Mouse (Mus musculus) c-Kit-positive CD71-negative TER-119-negative erythroid progenitor cells, embryonic 14.5 days (primary cell): ENCODE data around the gene Hs6st1.

ENCODE experiments used
- DNase-seq: peaks from one replicate; pipeline ENCODE4 v3.0.0-alpha.2; 2013; ENCODE audit warnings: low read depth

Gene Hs6st1

DNA sequence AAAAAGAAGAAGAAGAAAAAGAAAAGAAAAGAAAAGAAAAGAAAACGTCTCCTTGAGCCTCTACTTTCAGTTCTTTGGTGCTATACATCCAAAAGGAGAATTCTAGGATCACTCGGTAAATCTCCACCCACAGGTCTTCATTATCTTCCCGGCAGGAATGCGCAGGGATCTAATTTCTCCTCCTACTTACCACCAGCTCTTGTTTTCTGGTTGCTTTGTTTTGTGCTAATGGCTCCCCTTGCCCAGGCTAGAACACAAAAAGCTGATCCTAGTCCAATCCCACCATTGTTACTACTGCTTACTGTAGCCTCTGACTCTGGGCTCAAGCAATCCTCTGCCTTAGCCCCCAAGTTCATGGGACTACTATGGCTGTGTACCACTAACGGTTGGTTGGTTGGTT, 16.9 kb downstream of the Hs6st1 start:
- DNase-seq, result no peak

DNA sequence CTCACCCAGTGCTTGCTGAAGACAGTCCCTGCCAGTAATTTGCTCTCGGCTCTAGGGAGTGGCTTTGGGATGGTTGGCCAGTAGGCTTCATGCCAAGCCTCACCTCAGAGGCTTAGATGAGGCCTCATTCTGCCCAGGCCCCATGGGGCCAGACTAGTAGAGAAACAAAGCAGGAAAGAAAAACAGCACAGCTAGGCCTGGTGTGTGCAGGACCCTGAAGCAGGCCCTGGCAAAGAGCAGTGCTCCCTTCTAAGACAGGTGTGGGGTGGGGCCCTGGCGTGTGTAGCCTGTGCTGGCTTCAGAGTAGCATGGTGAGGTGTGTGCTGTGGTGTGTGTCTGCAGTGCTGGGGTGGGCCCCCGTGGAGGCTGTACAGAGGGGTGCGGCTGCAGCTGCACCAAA, 20.2 kb downstream of the Hs6st1 start:
- DNase-seq, result no peak

DNA sequence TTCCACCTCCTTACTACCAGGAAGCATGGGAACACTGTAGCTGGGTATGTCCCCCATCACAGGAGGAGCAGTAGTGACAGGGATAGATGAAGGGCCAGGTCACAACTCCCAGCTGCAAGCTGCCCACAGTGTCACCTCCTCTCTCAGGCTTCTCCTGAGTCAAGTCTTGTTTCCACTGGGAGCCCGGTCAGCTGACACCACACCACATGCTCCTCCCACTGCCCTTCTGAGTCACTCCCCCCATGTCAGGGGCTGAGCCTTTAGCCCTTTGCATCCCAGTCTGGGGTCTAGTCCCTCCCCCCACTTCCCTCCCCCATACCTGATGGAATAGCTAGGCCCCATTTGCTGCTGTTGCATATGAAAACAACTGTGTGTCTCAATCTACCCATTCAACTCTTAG, 21.3 kb downstream of the Hs6st1 start:
- DNase-seq, result no peak

DNA sequence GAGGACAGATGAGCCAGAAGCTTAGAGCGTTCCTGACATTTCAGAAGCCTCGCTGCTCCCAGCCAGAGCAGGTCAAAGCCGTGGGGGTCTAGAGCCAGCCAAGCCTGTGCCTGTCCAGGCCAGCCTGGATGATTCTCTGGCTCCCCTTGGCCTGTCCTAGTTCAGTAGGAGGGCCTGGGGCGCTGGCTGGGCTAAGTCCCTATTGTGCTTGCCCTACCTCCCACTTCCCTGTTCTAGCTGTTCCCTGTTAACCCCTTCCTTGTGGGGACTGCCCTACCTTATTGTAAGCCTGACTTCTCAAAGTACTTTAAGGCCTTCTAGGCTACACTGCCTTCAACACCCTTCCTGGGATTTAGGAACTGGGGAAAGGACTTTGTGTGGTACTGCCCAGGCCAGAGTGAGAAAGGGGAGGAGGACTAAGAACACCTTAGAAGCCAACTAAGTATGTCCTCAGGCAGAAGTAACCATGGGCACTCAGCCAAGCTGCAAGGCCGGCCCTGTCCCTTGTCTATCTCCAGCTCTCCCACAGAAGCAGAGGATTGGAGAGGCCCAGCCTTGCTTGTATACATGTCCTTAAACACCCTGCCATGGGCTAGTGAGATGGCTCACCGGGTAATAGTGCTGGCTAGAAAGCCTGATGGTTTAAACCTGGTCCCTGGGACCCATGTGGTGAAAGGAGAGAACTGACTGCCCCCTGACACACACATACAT, 22.0 kb downstream of the Hs6st1 start:
- no peak for DNase-seq

DNA sequence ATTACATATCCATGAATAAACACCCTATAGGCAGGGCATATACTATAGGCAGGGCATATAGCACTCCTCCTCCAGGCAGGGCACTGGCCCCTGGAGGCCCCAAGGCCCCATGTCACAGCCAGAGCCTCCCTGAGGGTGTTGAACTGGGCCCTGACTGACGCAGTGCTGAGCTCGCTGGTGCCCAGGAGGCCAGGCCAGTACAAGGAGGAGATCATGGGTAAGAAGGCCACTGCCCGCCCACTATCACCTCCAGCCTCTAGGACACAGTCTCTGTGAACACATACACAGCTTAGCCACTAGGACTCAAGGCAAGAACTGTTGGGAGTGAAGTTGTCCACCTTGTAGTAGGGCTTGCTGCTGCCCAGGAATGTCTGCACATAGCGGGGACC, 22.5 kb downstream of the Hs6st1 start:
- no peak for DNase-seq

DNA sequence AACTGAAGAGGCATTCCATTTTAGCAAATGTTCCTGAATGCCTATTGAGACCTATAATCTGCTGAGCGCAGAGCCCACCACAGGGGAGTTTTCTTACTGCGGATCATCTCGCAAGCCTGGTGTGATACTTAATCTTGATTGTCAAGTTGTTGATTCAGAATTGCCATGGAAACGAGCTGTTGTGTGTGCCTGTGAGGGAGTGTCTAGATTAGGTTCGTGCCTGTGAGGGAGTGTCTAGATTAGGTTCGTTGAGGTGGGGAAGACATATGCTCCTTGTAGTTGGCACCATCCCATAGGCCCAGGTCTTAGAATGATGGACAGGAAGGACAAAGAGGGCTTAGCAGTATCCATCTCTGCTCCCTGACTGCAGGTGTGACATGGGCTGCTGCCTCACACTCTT, 23.0 kb downstream of the Hs6st1 start:
- no peak for DNase-seq

DNA sequence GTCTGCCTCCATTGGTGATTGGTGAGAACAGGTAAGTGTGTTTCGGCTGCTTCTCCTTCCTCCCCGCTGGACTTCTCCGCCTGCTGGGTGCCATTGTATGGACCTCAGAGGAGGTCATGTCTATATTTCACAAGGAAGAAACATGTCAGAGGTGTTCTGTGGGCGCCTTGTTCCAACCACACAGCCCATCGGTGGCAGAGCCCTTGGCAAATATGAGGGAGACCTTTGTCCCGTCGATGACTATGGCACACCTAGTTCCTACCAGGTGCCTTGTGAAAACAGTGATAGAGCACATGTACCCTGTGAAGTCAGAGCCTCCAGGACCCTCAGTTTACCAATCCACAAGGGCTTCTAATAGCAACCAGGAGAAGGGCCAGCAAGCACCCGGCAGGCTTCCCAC, 25.5 kb downstream of the Hs6st1 start:
- no peak for DNase-seq

DNA sequence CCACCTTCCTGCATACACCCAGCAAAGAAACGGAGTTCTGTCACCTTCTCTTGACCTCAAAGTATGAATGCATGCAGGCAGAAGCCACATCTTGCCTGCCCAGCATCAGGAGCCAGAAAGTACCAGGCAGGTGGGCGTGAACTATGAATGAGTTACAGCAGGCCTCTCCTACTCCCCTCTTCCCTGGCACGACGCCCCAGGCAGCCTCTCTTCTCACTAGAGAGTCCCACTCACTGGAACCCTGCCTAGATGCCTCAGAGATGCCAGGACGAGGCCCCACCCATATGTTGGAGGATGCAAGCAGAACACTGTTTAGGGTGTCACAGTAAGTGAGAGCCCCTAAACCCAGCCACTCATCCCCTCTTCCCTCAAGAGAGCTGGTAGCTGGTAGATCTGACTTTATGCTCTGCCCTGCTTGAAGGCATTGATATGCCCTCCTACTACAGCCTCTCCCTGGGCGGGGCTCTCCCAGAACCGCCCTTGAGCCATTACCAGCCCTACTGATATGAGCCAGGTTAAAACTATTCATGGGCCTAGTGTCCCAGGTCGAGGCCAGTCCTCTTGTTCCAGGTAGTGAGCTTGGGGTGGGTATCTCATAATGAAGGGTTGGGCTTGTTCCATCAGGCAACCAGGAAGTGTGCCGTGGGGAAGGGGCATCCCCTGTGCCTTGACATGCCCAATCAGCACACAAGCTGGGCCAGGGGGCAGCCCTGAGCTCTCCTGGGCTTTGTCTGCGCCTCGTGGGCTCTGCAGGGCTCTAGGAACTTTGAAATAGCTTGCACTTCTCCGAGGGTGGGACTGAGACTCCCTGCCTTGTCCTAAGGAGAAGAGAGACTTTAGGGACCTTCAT, 27.4 kb downstream of the Hs6st1 start:
- DNase-seq, result no peak

DNA sequence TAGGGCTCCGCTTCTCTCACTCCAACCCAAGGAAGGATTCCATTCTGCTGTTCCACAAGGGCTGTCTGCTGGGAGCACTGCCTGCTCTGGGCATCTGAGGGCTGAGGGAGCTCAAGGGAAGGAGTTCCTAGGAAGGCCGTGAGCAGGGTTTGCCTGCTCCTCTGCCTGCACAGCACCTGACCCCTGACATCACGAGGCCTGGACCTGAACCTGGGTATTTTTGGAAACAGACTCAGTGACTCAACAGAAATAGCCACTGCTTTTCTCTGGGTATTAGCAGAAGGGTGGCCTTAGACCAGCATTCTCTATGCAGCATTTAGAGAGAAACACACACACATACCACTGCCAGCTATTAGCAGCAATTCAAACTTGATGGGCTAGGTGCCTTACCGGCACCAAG, 30.2 kb downstream of the Hs6st1 start:
- no peak for DNase-seq

DNA sequence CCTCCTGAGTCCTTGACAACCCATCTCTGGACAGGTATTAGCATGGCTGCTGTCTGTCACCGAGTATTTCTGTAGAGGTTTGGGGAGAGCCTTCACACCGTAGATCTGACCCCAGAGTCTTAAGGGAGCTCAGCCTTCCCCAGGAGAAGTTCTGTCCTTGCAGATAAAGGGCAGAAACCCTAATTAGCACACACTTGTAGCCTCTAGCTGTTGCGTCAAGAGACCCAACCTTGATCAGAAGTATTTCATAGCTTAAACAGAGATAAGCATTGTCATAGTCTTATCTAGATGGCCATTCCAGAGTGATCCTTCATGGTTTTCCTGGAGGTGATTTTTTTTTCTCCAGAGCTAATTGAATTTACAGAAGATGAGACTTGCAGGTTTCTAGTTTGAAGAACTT, 32.2 kb downstream of the Hs6st1 start:
- no peak for DNase-seq

DNA sequence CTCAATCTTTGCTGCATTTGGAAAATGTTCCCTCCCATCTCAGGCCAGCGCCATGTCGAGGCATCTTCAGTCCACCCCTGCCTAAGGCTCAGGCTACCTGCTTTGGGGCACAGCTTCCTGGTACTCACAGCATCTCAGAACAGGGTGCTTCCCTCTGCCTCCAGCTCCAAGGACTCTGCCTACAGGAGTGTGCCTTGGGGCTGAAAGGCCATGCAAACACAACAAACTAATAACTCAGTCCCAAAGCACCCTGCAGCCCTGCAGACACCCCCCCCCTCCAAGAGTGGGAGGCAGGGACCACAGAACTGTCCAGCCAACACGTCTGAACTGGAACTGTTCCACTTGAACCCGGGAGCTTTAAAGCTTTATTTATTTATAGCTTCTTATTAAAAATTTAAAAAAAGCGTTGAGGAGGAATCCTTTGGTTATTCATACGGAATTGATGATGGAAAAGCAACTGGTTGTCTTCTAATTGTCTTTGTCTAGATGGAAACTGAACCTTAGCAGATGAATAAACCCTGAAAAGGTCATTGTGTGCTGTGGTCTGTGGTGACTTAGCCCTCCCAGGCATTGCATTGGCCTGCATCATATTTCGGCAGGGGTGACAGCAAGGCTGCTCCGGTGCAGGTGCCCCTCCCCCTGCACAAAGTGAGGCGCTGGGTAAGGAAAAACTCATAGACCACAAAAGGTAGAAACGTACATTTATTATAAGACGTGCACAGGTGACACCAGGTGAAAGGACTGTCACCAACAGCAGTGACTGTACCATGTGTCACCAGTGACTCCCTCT, 37.9 kb downstream of the Hs6st1 start:
- no peak for DNase-seq

DNA sequence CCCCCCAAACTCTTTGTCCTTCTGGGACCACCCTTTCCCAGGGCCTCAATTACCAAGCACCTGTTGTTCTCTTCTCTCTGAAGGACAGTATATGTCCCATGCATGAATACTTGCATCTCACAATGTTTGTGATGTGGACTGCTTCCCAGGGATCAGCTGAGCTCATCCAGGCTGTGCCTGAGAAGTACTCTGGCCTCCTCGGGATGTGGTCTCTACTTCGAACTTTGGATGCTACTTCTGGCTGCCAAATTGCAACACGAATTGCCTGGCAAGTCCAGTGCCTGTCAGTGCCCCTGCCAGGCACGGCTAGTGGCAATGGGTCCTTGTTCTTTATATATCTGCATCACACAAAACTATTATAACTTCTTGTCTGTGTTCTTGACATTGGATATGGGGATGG, 41.8 kb downstream of the Hs6st1 start:
- DNase-seq, result no peak

DNA sequence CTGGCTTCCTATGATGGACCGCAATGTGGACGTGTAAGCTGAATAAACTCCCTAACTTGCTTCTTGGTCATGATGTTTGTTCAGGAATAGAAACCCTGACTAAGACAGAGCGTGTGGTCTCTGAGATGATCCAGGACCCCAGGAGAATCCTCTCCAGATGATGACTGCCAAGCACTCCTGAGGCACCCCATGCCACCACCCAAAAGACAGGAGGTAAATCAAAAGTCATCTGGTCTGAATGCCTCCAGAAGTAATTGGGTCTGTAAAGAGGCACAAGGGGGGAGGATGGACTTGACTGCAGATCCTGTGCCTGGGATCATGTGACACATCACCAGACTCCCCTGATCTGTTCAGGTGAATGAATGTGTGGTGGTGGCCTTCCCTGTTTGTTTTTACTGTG, 44.5 kb downstream of the Hs6st1 start:
- no peak for DNase-seq

DNA sequence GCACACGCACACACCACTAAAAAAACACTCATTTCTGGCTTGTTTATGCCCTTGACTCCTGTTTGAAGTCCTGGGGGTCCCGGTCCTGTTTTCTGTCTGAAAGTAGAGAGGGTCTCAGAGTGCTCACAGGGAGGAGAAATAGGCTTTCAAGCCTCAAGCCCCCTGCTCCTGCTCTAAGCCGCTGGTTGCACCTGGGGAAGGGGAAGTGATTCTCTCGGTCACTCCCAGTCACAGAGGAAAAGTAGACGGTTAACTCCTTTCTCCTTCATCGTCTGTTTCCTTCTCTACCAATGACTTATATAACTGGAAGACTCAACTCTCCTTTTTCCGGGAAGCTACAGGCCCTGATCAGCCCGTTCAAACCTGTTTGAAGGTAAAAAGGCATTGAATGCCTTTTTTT, 45.5 kb downstream of the Hs6st1 start:
- DNase-seq, result no peak

DNA sequence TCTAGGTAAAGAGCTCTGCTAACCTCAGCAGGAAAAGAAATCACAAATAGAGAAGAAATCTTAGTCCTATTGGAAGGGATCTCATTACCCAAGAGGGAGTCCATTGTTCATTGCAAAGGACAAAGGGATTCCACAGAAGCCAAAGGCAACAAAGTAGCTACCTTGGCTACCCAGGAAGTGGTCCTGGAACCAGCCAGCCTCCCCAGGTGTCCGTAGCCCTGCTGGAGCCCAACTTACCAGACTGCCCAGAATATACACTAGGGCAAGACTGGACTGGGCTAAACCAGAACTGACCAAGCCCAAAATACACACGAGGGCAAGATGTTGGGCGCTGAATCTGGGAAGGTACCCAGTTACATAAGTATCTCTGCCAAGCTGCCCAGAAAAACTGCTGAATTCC, 46.6 kb downstream of the Hs6st1 start:
- DNase-seq, result no peak

DNA sequence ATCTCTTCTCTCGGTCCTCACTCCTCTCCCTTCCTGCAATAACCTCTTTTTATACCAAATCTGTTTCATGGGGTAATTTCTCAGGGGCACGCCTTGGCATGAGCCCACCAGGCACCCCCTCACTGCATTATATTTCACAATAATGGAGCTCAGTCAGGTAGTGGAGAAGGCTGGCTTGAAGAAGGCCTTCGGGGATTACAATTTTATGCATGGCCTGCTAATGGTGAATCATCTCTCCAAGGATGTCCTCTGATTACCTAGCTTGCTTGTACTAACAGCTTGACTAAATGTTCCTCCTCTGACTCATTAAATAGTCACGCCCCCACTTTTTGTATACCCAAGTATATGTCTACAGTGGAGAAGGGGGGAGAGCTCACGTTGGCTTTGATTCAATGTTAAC, 48.3 kb downstream of the Hs6st1 start:
- DNase-seq, result no peak

DNA sequence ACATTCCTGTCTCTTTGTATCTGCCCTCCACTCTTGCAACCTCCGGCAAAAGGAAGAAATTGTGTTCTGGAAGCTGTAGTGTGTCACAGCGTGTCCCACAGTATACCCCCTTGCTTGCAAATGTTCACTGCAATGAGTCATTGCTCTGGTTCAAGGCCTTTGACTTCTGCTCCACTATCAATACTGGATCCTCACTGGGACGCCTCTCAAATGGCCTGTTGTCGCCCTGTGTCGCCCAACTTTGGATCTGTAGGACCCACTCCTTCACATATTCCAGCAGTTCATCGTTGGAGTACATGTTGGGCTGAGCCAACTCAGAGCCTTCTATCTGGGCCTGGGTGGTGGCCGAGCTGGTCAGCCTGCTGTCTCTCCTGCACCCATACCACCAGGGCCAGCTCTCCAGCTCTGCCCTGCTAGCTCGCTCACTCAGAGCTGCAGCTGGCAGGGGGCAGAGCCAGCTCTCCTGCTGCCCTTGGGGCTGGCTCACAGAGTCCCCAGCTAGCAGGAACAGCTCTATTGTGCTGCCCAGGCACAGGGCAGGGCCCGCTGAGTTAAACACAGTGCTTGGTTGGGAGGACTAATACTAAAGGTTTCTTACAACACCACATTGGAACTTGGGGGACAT, 50.0 kb downstream of the Hs6st1 start:
- no peak for DNase-seq

DNA sequence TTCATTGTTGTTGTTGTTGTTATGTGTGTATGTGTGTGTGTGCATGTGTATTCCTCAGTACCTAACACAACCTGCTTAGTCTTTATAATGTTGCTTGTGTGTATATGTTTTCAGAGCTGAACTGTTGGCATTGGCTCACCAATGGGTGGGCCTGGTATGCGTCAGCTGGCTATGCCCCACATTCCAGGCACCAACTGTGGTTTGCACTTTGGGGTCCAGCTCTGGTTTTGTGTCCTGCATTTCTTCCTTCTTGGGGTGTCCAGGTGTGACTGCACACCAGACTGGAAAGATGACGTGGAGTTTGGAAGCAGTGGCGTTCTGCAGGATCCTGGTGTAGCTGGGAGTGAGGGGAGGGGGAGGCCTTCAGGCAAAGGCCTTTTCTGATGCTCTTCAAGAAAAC, 50.8 kb downstream of the Hs6st1 start:
- no peak for DNase-seq

DNA sequence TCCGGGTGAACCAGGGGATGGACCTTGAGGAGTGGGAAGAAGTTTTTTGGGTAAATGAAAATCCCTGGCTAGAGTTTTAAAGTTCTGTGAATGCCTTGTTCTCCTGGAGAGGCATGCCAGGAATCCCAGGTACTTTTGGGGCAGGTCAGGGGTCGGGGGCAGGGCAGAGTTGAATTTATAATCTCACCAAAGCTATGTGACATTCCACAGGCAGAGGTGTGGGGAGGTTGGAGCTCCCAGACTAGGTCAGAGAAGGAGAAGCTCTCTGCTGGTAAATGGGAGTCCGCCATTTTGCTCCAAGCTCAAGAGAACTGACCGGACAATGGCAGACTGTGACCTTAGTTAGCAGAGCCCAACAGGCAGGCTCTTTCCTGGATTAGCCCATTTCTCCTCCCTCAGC, 51.2 kb downstream of the Hs6st1 start:
- no peak for DNase-seq

DNA sequence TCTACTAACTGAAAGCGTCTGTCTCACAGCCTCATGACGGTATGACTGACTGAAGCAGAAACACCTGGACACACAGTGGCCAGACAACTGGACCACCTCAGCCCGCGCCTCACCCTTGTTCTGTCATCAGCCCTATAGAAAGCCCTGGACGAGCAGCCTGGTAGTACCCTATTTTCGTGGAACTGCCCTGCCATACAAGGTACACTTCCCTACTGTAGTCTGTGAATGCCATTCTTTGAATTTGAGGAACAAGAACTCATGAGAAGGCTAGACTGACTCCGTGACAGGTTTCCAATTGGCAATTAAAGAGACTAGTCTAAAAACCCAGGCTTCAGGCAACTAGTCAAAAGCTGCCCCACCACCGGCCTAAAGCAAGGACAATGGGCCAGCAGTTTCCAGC, 53.0 kb downstream of the Hs6st1 start:
- no peak for DNase-seq

DNA sequence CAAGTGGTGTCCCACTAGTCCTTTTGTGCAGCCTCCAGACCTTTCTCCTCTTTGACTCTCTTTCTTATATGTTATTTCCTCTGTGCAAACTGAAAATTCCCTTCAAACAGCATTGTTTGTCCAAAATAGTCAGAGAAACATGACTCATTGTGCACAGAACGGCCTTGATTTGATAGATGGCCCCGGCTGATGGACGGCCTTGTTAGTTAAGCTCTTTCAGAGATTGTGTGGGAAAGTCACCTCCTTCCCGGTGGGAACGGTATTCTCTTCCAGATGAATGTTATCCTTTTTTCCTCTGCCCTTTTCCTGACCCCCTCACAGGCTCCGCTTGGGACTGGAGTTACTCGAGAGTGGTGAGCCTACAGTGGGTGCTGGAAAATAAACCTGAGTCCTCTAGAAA, 56.9 kb downstream of the Hs6st1 start:
- DNase-seq, result no peak

DNA sequence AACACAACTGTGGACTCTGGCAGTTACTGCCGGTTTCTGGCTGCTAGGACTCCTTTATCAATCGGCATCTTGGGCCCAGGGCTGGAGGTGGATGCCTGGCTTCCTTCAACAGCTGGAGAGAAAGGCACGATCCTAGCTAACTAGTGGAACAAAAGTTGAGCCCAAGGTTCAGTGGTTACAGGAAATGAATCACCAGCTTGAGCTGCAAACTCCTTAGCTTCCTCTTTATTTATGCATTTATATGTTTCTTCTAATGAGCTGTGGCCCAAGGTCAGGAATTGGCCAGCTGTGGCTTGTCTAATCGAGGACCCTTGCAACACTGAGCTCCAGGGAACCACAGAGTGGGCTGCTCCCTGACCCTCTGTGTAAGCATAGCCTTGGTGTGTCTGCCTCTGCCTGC, 60.9 kb downstream of the Hs6st1 start:
- peak; percentile 34 for DNase-seq

DNA sequence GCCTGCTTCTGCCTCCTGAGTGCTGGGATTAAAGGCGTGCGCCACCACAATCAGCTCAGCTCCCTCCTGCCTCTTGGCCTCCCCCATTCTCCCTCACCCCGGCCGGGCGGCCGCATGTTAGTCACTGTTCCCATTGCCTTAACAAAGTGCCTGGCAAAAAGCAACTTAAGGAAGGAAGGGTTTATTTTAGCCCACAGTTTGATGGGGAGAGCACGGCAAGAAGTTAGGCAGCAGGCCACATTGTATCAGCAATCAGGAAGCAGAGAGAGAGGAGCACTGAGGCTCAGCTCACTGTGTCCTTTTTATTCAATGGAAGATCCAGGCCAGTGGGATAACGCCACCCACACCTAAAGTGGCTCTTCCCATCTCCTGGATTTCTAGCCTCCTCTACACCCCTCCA, 61.7 kb downstream of the Hs6st1 start:
- DNase-seq, result no peak
